Mouse (Mus musculus) activated CD4-positive, CD25-positive, alpha-beta regulatory T cell, adult 4 months (primary cell): ENCODE measurements at regions not wholly inside any gene's neighbourhood (a gene's known extent, or its start where the extent isn't known, plus 50 kb on each side); places are given as distances from the start of the nearest gene placed in this dataset.

Experiments
- ATAC-seq: one replicate; pipeline ENCODE4 v1.8.0; 2017

DNA sequence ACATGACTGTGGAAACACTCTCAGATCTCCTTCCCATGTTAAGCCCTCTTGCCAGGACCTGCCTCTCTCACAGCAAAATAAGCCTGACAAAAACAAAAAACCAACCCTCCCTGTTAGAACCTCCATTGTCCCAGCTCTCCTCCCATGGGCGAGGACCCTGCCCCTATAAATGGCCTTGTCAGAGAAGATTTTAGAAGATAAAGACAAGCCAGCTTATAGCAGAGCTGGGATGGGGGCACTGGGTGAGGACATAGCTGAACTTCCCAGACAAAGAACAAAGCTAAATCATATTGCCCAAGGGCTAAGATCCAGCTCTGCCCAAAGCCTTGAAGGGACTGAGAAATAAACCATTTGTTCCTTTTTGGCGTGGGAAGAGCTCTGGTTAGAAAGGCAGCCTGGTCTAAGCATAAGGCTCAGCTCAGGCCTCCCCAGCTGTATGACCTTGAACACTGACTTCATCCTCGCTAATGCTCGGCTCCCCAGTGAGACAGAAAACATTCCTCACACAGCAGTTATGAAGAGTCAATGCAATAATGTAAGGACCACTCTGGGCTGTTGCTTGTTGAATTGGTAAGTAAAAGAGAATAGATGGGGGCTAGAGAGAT lies 115.2 kb downstream of the Zfp36l2 start:
- no peak for ATAC-seq

DNA sequence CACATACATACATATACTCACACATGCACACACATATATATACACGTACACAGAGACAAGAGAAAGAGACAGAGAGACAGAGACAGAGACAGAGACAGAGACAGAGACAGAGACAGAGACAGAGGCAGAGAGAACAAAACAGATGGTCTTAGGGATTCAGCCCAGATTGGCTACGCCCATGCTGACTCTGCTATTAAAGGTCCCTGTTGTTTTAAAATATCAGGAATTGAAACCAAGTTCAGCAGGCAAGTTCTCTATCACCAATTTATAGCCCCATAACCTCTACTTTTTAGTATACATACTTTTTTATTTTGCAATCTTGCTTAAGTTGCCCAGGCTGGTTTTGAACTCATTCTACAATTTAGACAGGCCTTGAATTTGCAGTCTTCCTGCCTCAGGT lies 115.9 kb downstream of the Zfp36l2 start:
- no peak for ATAC-seq

DNA sequence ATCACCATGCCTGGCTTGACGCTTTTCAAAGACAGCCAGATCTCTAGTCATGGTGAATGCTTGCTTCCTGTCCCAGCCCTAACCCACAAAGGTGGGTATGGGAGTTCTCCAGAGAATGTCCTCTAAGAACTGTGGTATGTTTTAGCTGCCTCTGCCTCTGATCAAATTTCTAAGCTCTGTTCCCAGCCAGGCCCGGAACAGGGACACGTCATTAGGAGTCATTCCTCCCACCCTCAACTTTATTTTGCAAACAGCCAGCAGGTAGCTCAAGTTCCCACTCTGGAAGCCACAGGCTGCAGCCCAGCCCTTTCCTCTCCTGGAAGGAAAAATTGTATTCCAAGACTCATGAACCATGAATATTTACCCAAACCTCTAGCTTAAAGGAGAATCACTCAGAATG lies 117.2 kb downstream of the Zfp36l2 start:
- no peak for ATAC-seq

DNA sequence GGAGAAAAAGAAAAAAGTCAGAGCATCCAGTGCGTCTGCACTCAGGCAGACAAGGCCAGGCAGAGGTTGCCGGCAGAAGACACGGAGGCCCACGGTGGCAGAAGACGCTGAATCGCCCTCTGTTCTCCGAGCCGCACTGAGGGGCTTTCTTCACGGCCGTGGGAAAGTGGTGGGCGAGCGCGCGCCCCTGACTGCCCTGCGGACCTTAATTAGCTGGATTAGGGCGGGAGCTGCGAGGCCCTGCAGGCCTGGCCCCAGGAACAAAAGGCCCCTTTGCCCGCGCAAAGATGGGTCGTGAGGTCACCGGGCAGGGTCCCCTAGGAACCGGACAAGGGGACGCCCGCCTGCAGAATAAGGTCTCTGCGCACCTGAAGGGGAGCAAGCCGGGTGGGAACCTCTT lies 120.6 kb downstream of the Zfp36l2 start:
- no peak for ATAC-seq

DNA sequence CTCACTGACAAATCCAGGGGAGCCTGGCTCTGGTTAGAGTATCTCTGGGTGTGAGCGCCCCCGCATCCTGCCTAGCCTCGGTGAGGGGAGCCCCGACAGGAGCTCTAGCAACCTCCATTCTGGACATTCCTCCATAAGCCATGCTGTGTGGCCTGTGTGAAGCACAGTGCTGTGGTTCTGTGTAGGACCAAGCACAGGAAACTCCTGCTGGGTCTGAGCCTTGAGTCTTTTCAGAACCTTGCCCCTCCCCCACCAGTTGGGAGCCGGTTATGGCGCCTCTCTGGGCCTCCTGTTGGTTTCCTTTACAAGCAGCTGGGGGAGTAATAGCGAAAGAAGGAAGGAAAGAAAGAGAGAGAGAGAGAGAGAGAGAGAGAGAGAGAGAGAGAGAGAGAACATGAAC lies 124.0 kb downstream of the Zfp36l2 start:
- ATAC-seq: peak; percentile 57

DNA sequence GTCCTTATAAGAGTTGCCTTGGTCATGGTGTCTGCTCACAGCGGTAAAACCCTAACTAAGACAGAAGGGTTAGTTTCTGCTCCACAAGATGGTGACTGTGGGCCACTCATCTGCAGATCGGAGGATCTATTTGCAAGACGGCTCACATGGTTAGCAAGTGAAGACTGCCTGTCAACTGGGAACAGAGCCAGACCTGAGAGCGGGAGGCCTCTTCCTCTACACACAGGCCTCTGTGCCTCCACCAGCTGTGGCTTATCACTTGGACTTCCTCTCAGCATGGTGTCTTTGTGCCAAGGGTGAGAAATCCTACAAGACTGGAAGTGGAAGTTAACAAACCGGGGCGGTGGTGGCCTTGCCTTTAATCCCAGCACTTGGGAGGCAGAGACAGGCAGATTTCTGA lies 126.1 kb downstream of the Zfp36l2 start:
- ATAC-seq: peak; percentile 32

DNA sequence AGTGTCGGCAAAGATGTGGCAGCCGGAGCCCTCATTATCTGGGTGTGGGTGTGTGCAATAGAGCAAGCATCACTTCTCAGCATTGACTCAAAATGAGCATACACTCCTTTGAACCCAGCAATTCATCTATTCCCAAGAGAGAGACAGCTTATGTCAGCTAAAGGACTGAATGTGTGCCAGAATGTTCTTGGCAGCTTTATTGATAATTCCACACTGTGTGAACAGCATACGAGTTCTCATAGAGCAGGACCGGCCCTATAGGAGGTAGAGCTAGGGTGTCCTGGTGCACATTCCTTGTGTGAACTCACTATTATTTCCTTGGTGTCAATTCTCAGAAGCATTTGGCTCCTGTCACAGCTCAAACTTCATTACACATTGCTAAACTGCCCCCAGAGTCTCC lies 131.3 kb downstream of the Zfp36l2 start:
- no peak for ATAC-seq

DNA sequence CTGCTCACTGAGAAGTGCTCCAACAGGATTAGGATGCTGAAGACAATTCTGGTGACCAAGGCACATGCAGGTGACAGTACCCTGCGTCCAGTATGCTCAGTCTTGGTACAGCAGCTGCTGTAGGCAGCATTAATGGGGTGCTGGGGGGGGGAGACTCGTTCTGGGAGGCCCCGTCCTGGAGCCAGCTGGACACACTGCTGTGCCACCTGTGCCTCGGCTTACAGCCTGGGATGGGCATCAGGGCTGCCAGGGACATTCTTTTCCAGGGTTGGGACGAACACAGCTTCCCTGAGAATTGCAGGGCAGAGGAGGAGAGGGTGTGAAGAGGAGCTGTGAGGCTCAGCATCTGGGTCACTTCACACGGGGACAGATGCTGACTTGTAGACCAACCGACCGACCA lies 135.3 kb downstream of the Zfp36l2 start:
- no peak for ATAC-seq

DNA sequence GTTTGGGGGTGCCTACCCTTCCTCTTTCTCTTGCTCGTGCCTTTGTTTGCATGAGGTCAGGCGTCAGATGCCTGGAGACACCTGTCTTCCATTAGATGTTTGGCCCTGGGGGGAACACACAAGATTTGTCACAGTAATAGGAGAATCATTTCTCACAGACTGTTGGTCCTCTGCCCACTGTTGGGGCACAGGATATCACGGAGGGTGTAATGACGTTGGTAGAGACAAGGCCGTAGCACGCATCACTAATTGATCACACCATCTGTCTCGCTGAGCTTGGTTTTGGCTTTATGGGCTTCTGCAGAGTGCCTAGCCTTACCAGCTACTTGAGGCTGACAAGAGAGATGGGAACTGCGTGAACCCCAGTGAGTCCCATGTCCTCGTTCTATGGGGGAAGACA lies 136.5 kb downstream of the Zfp36l2 start:
- ATAC-seq: no peak

DNA sequence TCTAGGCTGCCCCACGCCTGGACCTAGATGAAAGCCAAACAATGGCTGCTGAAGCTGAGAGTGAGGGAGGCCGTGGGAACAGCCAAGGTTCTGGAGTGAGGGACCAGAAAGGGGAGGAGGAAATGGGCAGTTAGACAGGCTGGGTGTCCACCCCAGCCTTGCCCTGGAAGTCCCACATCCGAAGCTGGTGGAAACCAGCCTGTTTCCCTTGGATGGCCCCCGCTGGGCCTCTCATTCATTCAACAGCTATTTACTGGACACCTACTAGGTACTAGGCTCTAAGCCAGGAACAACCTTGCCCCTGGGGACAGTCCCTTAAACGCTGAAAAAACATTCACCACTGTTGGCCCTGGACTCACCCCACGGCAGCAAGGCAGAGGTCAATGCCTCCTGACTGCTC lies 139.2 kb downstream of the Zfp36l2 start:
- no peak for ATAC-seq

DNA sequence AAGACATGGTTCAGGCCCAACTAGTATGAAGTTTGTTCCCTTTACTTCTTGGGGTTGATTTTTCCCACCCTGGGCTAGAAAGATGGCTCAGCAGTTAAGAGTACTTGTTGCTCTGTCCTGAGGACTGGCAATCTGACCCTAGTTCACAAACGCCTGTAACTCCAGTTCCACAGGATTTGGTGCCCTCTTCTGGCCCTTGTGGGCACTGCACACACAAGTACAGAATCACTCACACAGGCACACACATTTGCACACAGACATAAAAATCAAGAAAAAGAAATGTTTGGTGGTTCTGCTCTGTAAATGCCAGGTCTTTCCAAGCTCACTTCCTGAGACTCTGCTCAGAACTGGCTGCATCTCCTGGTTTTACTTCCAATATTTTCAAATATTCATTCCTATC lies 140.2 kb downstream of the Zfp36l2 start:
- ATAC-seq: no peak

DNA sequence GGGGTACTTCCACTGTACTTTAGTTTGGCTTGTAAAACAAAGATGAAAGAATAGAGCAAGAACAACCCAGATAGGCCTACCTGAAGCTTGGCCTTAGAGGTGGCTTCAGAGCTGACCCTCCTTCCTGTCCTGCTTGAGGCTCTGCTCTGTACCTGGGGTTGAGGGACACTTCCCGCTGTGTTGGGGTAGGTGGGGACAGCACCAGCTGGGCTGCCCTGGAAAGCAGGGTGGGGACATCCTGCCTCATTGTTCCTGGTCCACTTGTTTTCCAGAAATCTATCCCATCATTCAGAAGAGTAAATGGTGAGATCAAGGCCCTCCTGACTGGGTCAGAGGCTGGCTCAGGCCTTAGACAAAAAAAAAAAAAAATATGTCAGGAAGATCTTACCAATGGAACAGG lies 141.9 kb downstream of the Zfp36l2 start:
- ATAC-seq: no peak

DNA sequence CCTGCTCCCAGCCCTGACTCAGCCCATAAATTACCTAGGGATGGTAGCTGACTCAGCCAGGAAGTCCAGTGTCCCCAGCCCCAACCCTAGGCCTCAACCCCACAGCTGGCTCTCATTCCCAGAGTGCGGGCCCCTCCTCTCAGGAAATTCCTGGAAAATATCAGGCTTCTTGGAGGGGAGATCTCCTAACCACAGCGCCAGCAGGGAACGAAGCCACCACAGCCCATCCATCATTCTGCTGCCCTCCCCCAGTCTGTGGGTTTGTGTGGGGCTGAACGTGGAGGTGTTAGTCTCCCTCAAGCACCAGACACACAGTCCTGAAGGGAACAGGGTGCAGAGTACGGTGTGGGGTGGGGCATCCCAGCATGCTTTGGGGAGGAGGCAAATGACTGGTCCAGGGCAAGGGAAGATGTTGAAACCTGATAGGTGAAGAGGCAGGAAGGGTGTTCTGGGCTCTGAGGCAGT lies 143.2 kb downstream of the Zfp36l2 start:
- ATAC-seq: no peak

DNA sequence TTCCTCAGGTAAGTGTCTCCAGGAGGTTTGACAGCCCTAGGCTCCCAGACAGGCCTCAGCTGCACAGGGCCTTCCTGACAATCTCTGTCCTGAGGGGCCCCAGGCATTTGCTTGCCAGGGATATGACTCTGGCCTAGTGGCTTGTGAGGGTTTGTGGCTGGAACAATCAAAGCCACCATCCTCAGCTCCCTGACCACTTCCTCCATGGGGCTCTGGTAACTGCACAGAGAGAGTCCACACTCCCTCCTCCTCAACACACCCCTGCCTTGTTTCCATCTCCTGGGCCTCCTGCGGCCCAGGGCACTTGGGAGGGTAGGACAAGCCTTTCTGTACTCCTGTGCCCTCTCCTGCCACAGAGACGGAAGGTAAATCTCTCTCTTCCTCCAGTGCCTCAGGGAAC lies 144.6 kb downstream of the Zfp36l2 start:
- ATAC-seq: no peak

DNA sequence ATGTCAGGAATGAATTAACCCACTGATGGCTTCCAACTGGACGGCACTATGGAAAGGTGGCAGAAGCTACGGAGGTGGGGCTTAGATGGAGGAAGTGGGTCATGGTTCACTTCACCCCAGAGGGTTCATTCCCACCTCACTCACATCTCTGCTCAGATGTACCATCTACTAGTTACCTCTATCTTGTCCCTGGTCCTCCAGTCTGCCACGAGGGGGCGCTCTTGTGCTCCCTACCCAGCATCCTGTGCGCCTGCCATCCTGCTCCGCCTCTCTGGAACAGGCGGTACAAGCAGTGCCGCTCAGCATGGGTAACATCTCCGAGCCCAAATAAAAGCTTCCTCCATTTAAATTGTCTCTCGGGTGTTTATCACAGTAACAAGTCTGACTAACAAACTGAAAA lies 148.3 kb downstream of the Zfp36l2 start:
- ATAC-seq: no peak

DNA sequence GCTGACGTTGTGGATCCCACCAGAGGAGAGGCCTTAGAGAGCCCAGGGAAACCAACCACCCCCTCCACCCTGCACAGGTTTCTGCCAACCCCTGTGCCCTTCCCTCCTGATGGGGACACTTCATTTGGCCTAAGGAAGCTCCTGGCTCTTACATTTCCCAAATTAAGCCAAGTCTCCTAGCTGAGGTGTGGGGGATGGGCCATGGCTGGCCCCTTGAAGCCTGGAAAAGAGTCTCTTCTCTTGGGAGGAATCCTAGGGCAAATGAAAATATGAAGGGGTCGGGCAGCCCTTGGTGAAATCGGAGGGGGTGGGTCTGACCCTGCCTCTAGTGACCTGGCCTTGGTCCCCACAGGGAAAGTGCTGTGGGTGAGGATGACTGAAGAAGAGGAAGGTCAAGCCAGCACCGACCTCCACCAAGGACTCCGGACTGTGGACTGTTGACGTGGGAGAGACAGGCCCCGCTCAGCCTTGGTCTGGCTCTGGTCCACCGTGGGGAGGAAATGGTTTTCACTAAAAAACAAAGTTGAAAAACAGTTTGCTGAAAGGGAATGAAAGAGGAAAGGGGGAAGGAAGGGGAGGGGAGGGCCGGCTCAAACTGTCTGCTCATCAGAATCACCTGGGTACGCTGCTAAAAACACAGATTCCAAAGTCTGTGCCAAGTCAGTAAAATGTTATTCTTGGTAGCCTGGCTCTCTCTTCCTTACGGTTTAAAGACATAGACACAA lies 150.0 kb downstream of the Zfp36l2 start:
- no peak for ATAC-seq

DNA sequence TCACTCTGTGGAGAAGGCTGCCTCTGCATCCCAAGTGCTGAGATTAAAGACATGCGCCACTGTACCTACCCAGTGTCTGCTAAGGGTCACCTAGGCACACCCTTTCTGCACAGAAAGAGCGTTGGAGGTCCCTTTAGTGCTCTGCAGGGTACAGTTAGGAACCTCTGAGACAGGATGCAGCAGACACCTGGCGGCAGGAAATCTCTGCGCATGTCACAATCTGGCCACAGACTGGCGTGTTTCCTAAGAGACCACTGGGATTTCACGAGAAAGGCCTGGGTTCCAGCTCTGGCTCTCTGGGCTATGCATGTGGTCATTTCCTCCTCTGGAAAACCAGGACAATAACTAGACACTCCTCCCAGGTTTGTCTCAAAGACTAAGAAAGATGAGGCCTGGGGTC lies 151.7 kb downstream of the Zfp36l2 start:
- ATAC-seq: no peak

DNA sequence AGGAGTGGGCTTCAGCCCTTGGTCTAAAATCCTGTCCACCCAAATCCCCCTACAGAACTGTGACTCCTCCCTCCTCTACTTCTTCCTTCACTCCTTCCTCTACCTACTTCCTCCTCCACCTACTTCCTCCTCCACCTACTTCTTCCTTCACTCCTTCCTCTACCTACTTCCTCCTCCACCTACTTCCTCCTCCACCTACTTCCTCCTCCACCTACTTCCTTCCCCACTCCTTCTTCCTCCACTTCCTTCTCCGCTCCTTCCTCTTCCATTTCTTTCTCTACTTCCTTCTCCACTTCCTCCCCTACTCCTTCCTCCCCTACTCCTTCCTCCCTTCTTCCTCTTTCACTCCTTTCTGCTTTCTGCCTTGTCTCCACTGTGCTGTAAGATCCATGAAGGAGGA lies 152.9 kb downstream of the Zfp36l2 start:
- ATAC-seq: no peak

DNA sequence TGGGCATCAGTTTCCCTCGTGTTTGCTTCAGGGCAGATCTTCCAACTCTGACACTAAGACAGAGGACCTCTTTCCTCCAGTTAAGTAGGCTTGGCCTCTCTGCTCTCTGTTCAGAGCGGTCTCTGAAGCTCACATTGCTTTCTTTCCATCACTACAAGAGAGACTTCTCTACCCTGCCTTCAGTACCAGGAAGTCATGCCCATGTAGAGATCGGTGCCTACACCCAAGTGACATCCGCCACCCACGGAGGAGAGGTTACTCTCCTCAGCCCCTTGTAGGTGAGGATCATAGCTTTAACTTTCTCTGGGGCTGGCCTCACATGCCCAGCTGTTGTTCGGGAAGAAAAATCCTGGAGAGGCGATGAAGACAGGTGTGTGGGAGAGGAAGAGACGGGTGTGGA lies 155.3 kb downstream of the Zfp36l2 start:
- ATAC-seq: peak; percentile 92

DNA sequence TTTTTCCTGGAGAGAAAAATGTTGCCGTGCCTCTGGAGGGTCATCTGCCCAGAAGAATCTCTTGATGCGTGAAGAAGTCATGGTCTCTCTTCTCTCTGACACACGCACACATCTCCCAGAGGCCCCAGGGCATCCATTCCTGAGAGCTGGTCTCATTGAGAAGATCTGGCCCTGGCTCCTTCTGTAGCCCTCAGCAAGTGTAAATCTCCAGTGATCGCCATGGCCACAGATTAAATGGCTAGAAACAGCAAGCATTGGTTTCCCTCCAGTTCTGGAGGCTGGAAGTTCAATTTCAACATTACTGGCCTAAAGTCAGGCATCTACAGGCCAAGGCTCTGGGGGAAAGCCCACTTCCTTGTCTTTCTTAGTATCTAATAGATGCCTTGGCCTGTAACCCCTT lies 155.9 kb downstream of the Zfp36l2 start:
- no peak for ATAC-seq

DNA sequence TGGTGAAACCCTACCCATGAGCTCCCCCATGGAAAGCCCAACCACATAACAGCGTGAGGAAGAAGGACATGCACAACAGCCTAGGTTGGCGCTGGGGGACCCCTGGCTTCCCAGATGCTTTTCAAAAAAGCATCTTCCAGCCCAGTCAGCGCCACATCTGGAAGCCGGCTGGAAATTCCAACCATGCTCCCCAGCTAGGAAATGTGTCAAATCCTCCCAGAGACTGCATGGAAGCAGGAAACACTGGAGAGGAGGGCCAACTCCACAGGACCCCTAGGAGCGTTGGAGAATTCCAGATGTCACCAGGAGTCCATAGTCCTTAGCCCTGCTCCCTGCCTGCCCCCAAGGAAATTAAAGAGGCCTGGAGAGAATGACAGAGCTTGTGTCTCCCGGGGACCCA lies 156.4 kb downstream of the Zfp36l2 start:
- ATAC-seq: no peak

DNA sequence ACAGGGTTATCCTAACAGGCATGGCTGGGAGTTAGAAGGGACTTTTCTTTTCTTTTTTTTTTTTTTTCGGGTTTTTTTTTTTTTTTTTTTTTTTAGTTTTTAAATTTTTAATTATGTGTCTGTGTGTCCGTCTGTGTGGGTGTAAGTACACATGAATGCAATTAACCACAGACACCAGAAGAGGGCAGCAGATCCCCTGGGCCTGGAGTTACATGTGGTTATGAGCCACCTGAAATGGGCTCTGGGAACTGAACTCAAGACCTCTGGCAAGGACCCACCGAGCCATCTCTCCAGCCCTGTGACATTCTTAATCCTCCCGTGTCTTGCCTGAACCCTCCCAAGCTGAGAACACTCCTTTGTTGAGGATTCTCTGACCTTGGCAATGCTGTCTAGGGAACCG lies 157.0 kb downstream of the Zfp36l2 start:
- ATAC-seq: no peak

DNA sequence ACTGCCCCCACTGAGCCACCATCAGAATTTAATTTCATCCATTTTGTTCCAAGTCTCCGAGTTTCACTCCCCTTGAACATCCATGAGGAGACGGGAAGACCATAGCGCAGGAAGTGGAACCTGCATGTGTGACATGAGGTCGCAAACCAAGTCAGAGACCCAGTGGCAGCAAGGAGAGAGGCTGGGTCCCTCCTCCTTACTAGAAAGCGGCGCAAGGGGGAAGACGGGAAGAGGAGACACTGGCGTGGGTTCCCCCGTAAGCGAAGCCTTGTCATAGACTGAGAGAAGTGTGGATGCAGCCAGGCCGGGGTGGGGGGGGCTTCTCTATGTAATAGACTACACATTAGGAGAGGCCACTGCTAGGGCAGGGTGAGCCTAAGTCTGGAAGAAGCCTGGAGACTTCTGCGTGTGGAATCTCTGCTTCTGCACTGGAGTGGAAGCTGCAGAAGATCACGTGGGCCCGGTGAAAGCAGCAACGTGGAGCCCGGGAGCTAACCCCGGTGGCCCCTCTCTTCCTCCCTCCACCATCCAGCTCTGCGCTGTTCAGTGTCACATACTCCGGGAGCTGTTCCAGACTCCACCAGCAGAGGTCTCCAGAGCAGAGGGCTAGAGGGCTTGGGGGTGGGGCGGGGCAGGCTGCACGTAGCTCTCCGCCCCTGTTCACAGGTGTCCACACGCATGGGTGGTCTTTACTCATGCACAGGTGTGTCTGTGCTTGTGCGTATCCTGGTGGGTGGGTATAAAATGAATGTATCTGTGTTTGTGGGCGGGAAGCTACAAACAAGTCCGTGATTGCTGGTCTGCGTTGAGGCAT lies 159.4 kb downstream of the Zfp36l2 start:
- ATAC-seq: peak; percentile 70

DNA sequence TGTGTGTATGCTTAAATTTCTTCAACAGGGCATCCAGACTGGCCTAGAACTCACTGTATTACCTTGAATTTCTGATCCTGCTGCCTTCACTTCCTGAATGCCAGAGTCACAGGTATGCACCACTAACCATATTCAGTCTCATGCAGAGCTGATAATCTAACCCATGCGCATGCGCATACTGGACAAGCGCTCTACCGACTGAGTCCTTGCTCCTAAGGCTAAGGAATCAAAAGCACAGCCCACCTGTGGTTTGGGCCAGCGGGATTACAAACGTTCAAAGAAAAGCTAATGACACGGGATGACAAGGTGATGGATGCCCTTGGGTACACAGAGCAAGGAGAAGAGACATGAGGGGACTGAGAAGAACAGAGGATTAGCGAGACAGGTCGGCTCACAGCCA lies 160.5 kb downstream of the Zfp36l2 start:
- no peak for ATAC-seq
